Mouse (Mus musculus) bone marrow macrophage, adult 2 months (primary cell): ENCODE results near the gene Ubald2.

Experiments
- CTCF ChIP-seq: IDR thresholded peaks from 2 replicates; pipeline ENCODE4 v1.5.1; 2012; ENCODE audit warnings: low read depth, mild to moderate bottlenecking, low read length, moderate library complexity
- POLR2A ChIP-seq: IDR thresholded peaks from 2 replicates; pipeline ENCODE4 v1.6.1; 2012; ENCODE audit warnings: mild to moderate bottlenecking, low read depth, low read length, borderline replicate concordance

GRCm38 (mm10) chr11:116488207-116488606 lies 54.3 kb downstream of the Ubald2 start:
- TF ChIP-seq CTCF (no peak), POLR2A (no peak)
